Mouse (Mus musculus) heart, adult 8-10 months (tissue): Measurements from ENCODE around the gene Zbtb6. TPM values are rescaled to one million over a fixed set of nuclear protein-coding genes. Genes with fewer than 3 reads are reported as not detected.

Source experiments
- total RNA-seq, 4 experiments: library from RNA; stranded (reverse); gene quantifications; 2 replicates each; pipeline ENCODE4 v1.2.4; 2022

Zbtb6 gene
- total RNA-seq, 4 experiments from 2014 or later, result 3.6 to 4.3 (median 4.0) TPM

Other genes with a start within 250 kb of the Zbtb6 start
- not detected for gene Olfr366, start 231.6 kb downstream of the Zbtb6 start, total RNA-seq
- not detected for gene Olfr368, start 116.7 kb downstream of the Zbtb6 start, total RNA-seq
- gene Pdcl, start 83.8 kb downstream of the Zbtb6 start, total RNA-seq, result 10 to 100 TPM; 13.9 to 19.0 (median 16.0) TPM
- 10 to 100 TPM; 28.1 to 36.7 (median 35.2) TPM for gene Rc3h2, start 20.3 kb downstream of the Zbtb6 start, total RNA-seq
- 1 to 10 TPM; 3.2 to 4.8 (median 4.1) TPM for gene Zbtb26, start within 50 bp of the Zbtb6 start, total RNA-seq
- gene Rabgap1, start 108 bp upstream of the Zbtb6 start, total RNA-seq, result 10 to 100 TPM; 38.9 to 46.1 (median 41.1) TPM
- gene Gpr21, start 73.2 kb upstream of the Zbtb6 start, total RNA-seq, result under 1 TPM; 0.34 to 0.63 (median 0.45) TPM